Mouse (Mus musculus): ENCODE measurements around the gene Ing2. TPM values are rescaled to one million over a fixed set of nuclear protein-coding genes. Genes with fewer than 3 reads are reported as not detected.

Gene Ing2
- polyA plus RNA-seq, 1 experiment: 9.3 TPM

DNA sequence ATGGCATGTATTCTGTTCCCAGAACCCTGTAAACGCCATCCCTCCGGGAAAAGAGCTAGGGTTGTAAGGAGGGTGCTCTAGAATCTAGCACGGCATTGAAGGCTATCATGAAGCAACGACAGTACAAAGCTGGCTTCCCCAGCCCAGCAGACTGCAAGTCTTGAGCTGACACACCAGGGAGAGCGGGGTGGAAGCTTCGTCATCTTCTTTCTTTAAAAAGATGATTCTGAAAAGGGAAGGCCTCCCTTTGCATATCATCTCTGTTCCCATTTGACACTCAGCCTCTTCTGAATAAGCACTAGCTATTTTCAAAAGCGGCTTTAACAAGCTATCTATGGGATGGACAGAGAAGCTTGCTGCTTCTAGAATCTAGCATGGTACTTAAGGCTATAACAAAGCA is 15.0 kb downstream of the Ing2 start:
- Histone ChIP-seq H3K4me1 (ENCODE audit: control insufficient read depth, insufficient read depth, low read length) (peaks cover 12% of the 10 kb centered on the region), H3K27ac (ENCODE audit: insufficient read depth, low read depth, low read length) (no peak overlapping the region), H3K27me3 (replicated peaks; ENCODE audit: control insufficient read depth, insufficient read depth, low read length) (no peaks in the 10 kb centered on the region), H3K4me3 (ENCODE audit: insufficient read depth, low read depth, low read length) (no peak overlapping the region), H3K36me3 (ENCODE audit: control insufficient read depth, insufficient read depth, low read length) (no peaks in the 10 kb centered on the region)
- WGBS: 82% methylated on average over 7 of the region's 7 CpGs
- no peak for TF ChIP-seq POLR2A (IDR thresholded peaks at IDR 0.05; ENCODE audit: low read depth, low read length)
- TF ChIP-seq CTCF (conservative IDR thresholded peaks at IDR 0.05; ENCODE audit: insufficient read depth, insufficient read length, low read depth, low read length): no peak
- no peak for DNase-seq

DNA sequence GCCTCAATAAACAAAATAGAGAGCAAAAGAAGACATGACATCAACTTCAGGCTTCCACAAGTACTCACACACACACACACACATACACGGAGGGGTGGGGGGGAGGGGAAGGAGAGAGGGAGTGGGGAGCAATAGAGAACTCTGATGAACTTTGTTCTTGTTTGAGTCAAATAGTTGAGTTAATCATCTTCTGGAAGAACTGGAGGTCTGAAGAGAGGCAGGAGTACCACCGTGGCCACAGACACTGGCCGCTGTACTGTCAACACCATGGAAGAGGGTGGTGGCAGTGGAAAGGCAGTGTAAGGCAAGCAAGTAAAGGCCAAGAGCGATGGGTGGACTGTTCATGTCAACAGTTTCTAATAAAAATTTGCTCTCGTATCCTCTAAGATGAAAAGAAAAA is 15.9 kb downstream of the Ing2 start:
- Histone ChIP-seq H3K4me3 (ENCODE audit: insufficient read depth, low read depth, low read length) (no peak overlapping the region), H3K27ac (ENCODE audit: insufficient read depth, low read depth, low read length) (peak overlapping the region; percentile 48; the same call in 1 of the 2 replicates), H3K36me3 (ENCODE audit: control insufficient read depth, insufficient read depth, low read length) (no peaks in the 10 kb centered on the region), H3K4me1 (ENCODE audit: control insufficient read depth, insufficient read depth, low read length) (peaks cover 12% of the 10 kb centered on the region), H3K27me3 (replicated peaks; ENCODE audit: control insufficient read depth, insufficient read depth, low read length) (no peaks in the 10 kb centered on the region)
- WGBS: 70% methylated on average over 5 of the region's 5 CpGs
- TF ChIP-seq POLR2A (IDR thresholded peaks at IDR 0.05; ENCODE audit: low read depth, low read length): no peak
- no peak for TF ChIP-seq CTCF (conservative IDR thresholded peaks at IDR 0.05; ENCODE audit: insufficient read depth, insufficient read length, low read depth, low read length)
- peak; percentile 20 for DNase-seq

DNA sequence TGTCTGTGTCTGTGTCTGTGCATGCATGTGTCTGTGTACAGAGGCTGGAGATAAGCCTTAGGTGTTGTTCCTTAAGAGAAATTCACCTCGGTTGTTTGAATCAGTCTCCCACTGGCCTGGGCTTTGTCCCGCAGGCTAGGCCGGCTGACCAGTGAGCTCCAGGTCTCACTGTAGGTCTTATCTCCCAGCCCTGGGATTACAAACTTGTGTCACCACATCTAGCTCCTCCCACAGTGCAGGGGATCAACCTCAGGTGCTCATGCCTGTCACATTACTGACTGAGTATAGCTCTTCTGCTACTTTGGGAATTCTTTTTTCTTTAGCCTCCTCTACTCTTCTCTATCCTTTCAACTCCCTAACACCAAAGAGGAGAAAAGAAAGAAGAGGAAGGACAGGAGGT is 20.9 kb downstream of the Ing2 start:
- no peaks in the 10 kb centered on the region for H3K36me3 ChIP-seq (ENCODE audit: control insufficient read depth, insufficient read depth, low read length)
- H3K27me3 ChIP-seq (replicated peaks; ENCODE audit: control insufficient read depth, insufficient read depth, low read length): no peaks in the 10 kb centered on the region
- no peak for TF ChIP-seq CTCF (conservative IDR thresholded peaks at IDR 0.05; ENCODE audit: insufficient read depth, insufficient read length, low read depth, low read length)
- TF ChIP-seq POLR2A (IDR thresholded peaks at IDR 0.05; ENCODE audit: low read depth, low read length): no peak
- peaks cover 6% of the 10 kb centered on the region; the same call in 1 of the 2 replicates for H3K4me1 ChIP-seq (ENCODE audit: control insufficient read depth, insufficient read depth, low read length)
- WGBS: 88% methylated on average over 3 of the region's 3 CpGs
- H3K4me3 ChIP-seq (ENCODE audit: insufficient read depth, low read depth, low read length): no peak overlapping the region
- DNase-seq: no peak
- no peak overlapping the region for H3K27ac ChIP-seq (ENCODE audit: insufficient read depth, low read depth, low read length)

DNA sequence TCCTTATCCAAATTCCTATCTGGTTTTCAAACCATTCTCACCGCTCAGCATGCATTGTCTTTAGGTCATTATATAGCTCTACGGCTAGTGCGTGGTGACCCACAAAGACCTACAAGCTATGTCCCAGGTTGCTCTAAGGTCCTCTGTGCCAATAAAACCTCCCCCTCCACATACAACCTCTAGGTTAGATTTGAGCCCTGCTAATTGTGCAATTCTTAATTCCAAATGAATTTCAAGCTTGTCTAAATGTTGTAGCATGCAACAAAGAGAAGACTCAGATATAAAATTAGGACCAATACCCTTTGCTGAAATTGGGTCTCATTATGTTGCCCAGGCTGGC is 22.6 kb downstream of the Ing2 start:
- H3K36me3 ChIP-seq (ENCODE audit: control insufficient read depth, insufficient read depth, low read length): no peaks in the 10 kb centered on the region
- peak overlapping the region; percentile 25; the same call in 1 of the 2 replicates for H3K27ac ChIP-seq (ENCODE audit: insufficient read depth, low read depth, low read length)
- H3K27me3 ChIP-seq (replicated peaks; ENCODE audit: control insufficient read depth, insufficient read depth, low read length): no peaks in the 10 kb centered on the region
- H3K4me3 ChIP-seq (ENCODE audit: insufficient read depth, low read depth, low read length): no peak overlapping the region
- peaks cover 2% of the 10 kb centered on the region; the same call in 1 of the 2 replicates for H3K4me1 ChIP-seq (ENCODE audit: control insufficient read depth, insufficient read depth, low read length)
- 60% methylated on average over 3 of the region's 3 CpGs for WGBS
- no peak for DNase-seq
- TF ChIP-seq CTCF (conservative IDR thresholded peaks at IDR 0.05; ENCODE audit: insufficient read depth, insufficient read length, low read depth, low read length) (no peak), POLR2A (IDR thresholded peaks at IDR 0.05; ENCODE audit: low read depth, low read length) (no peak)

DNA sequence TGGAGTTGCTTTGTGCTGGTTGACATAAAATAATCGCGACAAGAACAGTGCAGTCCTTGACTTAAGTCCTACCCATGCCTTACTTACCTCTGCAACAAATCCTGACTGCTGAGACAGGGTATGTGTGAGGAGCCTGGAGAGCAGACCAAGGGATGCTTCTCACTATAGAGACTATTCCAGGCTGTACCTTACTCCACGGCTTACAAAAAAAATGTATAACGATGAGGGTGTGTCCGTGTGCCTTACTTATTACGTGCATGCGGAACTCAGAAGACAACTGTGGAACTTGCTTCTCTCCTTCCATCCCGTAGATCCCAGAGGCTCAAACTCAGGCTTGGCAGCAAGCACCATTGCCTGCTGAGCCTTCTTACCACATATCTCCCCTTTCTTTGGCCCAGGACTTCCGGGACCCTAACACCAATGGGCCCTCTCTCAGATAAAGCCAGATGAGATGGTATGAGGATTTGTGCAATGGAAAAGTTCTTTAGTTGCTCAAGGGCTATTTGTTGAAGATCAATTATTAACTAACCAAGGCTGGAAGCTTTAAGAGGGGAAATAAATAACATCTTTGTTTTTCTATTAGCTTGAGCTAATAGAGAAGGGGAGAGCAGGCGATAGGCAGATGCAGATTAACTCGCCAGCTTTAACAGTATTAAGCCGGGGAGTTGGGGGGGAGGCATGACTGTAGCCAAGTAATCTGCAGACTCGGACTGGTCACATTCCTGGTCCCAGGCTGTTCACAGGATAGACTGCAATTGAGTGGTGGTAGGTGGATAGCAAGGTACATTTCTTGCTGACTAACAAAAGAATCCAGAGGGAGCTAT is 23.2 kb downstream of the Ing2 start:
- Histone ChIP-seq H3K36me3 (ENCODE audit: control insufficient read depth, insufficient read depth, low read length) (no peaks in the 10 kb centered on the region), H3K4me1 (ENCODE audit: control insufficient read depth, insufficient read depth, low read length) (peaks cover 2% of the 10 kb centered on the region; the same call in 1 of the 2 replicates), H3K4me3 (ENCODE audit: insufficient read depth, low read depth, low read length) (no peak overlapping the region), H3K27ac (ENCODE audit: insufficient read depth, low read depth, low read length) (peak overlapping the region; percentile 25), H3K27me3 (replicated peaks; ENCODE audit: control insufficient read depth, insufficient read depth, low read length) (no peaks in the 10 kb centered on the region)
- TF ChIP-seq CTCF (conservative IDR thresholded peaks at IDR 0.05; ENCODE audit: insufficient read depth, insufficient read length, low read depth, low read length) (no peak), POLR2A (IDR thresholded peaks at IDR 0.05; ENCODE audit: low read depth, low read length) (no peak)
- WGBS: 52% methylated on average over 13 of the region's 13 CpGs
- peak; percentile 68 for DNase-seq

DNA sequence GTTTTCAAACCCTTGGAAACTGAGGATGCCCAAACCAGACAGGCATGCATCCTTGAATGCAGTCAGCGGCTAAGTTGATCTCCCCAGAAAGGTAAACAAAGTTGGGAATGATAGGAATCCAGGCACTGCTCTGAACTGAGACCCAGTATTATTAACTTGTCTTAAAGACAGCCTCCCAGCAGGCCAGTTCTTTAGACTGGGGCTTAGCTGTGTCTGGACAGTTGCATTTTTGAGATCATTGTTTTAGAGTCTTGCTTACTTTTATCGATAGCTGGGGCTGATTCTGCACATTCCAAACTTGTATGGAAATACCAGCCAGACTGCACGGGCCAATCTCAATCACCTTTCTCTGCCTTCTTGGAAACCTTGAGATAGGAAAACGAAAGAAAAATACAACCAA is 24.5 kb downstream of the Ing2 start:
- Histone ChIP-seq H3K4me3 (ENCODE audit: insufficient read depth, low read depth, low read length) (no peak overlapping the region), H3K36me3 (ENCODE audit: control insufficient read depth, insufficient read depth, low read length) (no peaks in the 10 kb centered on the region), H3K27me3 (replicated peaks; ENCODE audit: control insufficient read depth, insufficient read depth, low read length) (no peaks in the 10 kb centered on the region), H3K4me1 (ENCODE audit: control insufficient read depth, insufficient read depth, low read length) (peaks cover 2% of the 10 kb centered on the region; the same call in 1 of the 2 replicates), H3K27ac (ENCODE audit: insufficient read depth, low read depth, low read length) (no peak overlapping the region)
- TF ChIP-seq CTCF (conservative IDR thresholded peaks at IDR 0.05; ENCODE audit: insufficient read depth, insufficient read length, low read depth, low read length): no peak
- no peak for TF ChIP-seq POLR2A (IDR thresholded peaks at IDR 0.05; ENCODE audit: low read depth, low read length)
- no peak for DNase-seq
- 53% methylated on average over 4 of the region's 4 CpGs for WGBS

DNA sequence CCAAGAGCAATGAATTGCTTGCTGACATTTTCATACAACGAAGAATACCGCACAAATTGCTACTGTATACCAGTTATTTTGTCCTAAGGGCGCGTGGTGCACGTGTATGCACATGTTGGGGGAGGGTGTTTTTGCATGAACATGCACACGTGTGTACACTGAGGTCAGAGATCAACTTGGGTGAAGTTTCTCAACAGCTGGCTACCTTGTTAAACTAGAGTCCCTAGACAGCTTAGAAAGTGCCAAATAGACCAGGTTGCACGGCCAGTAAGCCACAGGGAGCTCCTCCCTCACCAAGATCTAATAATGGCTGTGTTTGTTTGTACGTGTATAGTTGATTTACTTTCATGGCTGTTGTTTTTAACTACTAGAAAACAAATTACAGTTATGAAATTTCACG is 25.8 kb downstream of the Ing2 start:
- no peak for DNase-seq
- H3K27ac ChIP-seq (ENCODE audit: insufficient read depth, low read depth, low read length): no peak overlapping the region
- no peak overlapping the region for H3K4me3 ChIP-seq (ENCODE audit: insufficient read depth, low read depth, low read length)
- WGBS: 84% methylated on average over 9 of the region's 9 CpGs
- no peaks in the 10 kb centered on the region for H3K36me3 ChIP-seq (ENCODE audit: control insufficient read depth, insufficient read depth, low read length)
- peaks cover 2% of the 10 kb centered on the region; the same call in 1 of the 2 replicates for H3K4me1 ChIP-seq (ENCODE audit: control insufficient read depth, insufficient read depth, low read length)
- no peak for TF ChIP-seq POLR2A (IDR thresholded peaks at IDR 0.05; ENCODE audit: low read depth, low read length)
- TF ChIP-seq CTCF (conservative IDR thresholded peaks at IDR 0.05; ENCODE audit: insufficient read depth, insufficient read length, low read depth, low read length): no peak
- H3K27me3 ChIP-seq (replicated peaks; ENCODE audit: control insufficient read depth, insufficient read depth, low read length): no peaks in the 10 kb centered on the region

Data from kidney, adult 2 months (tissue).